Mouse (Mus musculus) CH12.LX (cell line): ENCODE measurements around the gene Kif26a. TPM values are rescaled to one million over a fixed set of nuclear protein-coding genes. Genes with fewer than 3 reads are reported as not detected.

Experiments
- DNase-seq: peaks from one replicate; pipeline ENCODE4 v3.0.0-alpha.2; 2013; ENCODE audit errors: extremely low read depth
- H3K27ac ChIP-seq: 2 replicates; pipeline ENCODE4 v1.5.1; 2012; ENCODE audit warnings: low read depth, mild to moderate bottlenecking, control low read depth, moderate library complexity; ENCODE audit not compliant: insufficient read depth
- H3K27me3 ChIP-seq: replicated peaks from 2 replicates; pipeline ENCODE3; 2012; ENCODE audit warnings: inconsistent platforms
- H3K36me3 ChIP-seq, 2 experiments: replicated peaks in 1 of 2; 2 replicates each; pipeline versions ENCODE3 to v1.6.1; 2012; ENCODE audit warnings: inconsistent platforms in 1 of 2, low read length in 1 of 2, mild to moderate bottlenecking in 1 of 2, mixed read lengths in 1 of 2, moderate library complexity in 1 of 2; ENCODE audit not compliant: control insufficient read depth in 1 of 2, insufficient read depth in 1 of 2
- H3K4me1 ChIP-seq, 2 experiments: 2 replicates each; pipeline ENCODE4 v1.6.1; 2012; ENCODE audit warnings: inconsistent platforms in 1 of 2, moderate library complexity in 1 of 2; ENCODE audit not compliant: insufficient read depth in 2 of 2, control insufficient read depth in 1 of 2
- H3K4me2 ChIP-seq: 2 replicates; pipeline ENCODE4 v1.6.1; 2012; ENCODE audit warnings: low read depth, mild to moderate bottlenecking, control low read depth; ENCODE audit not compliant: poor library complexity, insufficient read depth, severe bottlenecking
- H3K4me3 ChIP-seq, 3 experiments: fragments of 150-350 bp in 1 of 3; sonication (generic) in 1 of 3; replicated peaks in 1 of 3; 2 replicates each; pipeline versions ENCODE3 to v1.5.1; 2011 to 2012; ENCODE audit warnings: low read depth in 2 of 3, low read length in 2 of 3, mild to moderate bottlenecking in 2 of 3, moderate library complexity in 2 of 3, control low read depth in 1 of 3, improper control_type of control experiment in 1 of 3, inconsistent platforms in 1 of 3, mixed read lengths in 1 of 3; ENCODE audit not compliant: poor library complexity in 1 of 3
- H3K79me2 ChIP-seq: replicated peaks from 2 replicates; pipeline ENCODE4 v1.6.1; 2012; ENCODE audit warnings: mild to moderate bottlenecking, moderate library complexity; ENCODE audit not compliant: control insufficient read depth, poor library complexity, insufficient read depth, severe bottlenecking; ENCODE audit errors: extremely low read depth
- H3K9ac ChIP-seq: 2 replicates; pipeline ENCODE4 v1.6.1; 2012; ENCODE audit warnings: low read depth, mild to moderate bottlenecking, control low read depth, moderate library complexity; ENCODE audit not compliant: insufficient read depth
- H3K9me3 ChIP-seq: replicated peaks from 2 replicates; pipeline ENCODE3; 2012; ENCODE audit warnings: low read length, inconsistent platforms, mixed read lengths
- BHLHE40 ChIP-seq: IDR thresholded peaks from 2 replicates; pipeline ENCODE4 v1.6.1; 2011; ENCODE audit warnings: mild to moderate bottlenecking, low read depth, low read length, improper control_type of control experiment
- CTCF ChIP-seq, 2 experiments: IDR thresholded peaks in 1 of 2; conservative IDR thresholded peaks in 1 of 2; 2 replicates each; pipeline ENCODE4 v1.5.1; 2011 to 2012; ENCODE audit warnings: low read depth in 2 of 2, low read length in 2 of 2, improper control_type of control experiment in 1 of 2, inconsistent platforms in 1 of 2, mild to moderate bottlenecking in 1 of 2, moderate library complexity in 1 of 2
- E2F4 ChIP-seq: IDR thresholded peaks from 2 replicates; pipeline ENCODE4 v1.6.1; 2011; ENCODE audit warnings: low read depth, low read length, improper control_type of control experiment; ENCODE audit not compliant: insufficient replicate concordance
- ELF1 ChIP-seq: IDR thresholded peaks from 2 replicates; pipeline ENCODE4 v1.6.1; 2014; ENCODE audit warnings: low read depth, mild to moderate bottlenecking, inconsistent platforms, low read length, improper control_type of control experiment
- EP300 ChIP-seq: IDR thresholded peaks from 2 replicates; pipeline ENCODE4 v1.6.1; 2011; ENCODE audit warnings: low read length, improper control_type of control experiment
- ETS1 ChIP-seq: conservative IDR thresholded peaks from 2 replicates; pipeline ENCODE4 v1.6.1; 2012; ENCODE audit warnings: low read depth, mild to moderate bottlenecking, inconsistent platforms, low read length, improper control_type of control experiment, moderate library complexity
- GABPA ChIP-seq: IDR thresholded peaks from 2 replicates; pipeline ENCODE4 v1.6.1; 2012; ENCODE audit warnings: low read depth, low read length, improper control_type of control experiment, inconsistent platforms; ENCODE audit not compliant: insufficient replicate concordance
- HCFC1 ChIP-seq: IDR thresholded peaks from 2 replicates; pipeline ENCODE4 v1.6.1; 2012; ENCODE audit warnings: low read depth, mild to moderate bottlenecking, inconsistent platforms, low read length, improper control_type of control experiment
- IRF4 ChIP-seq: IDR thresholded peaks from 2 replicates; pipeline ENCODE4 v1.6.1; 2014; ENCODE audit warnings: low read depth, mild to moderate bottlenecking, inconsistent platforms, low read length, improper control_type of control experiment
- JUND ChIP-seq: conservative IDR thresholded peaks from 2 replicates; pipeline ENCODE4 v1.6.1; 2011; ENCODE audit warnings: low read depth, low read length, improper control_type of control experiment
- KAT2A ChIP-seq: IDR thresholded peaks from 2 replicates; pipeline ENCODE4 v1.6.1; 2012; ENCODE audit warnings: low read length, improper control_type of control experiment, inconsistent platforms; ENCODE audit not compliant: insufficient replicate concordance
- MAFK ChIP-seq: IDR thresholded peaks from 2 replicates; pipeline ENCODE4 v1.6.1; 2011; ENCODE audit warnings: low read length, improper control_type of control experiment; ENCODE audit not compliant: insufficient replicate concordance
- MAX ChIP-seq: IDR thresholded peaks from 2 replicates; pipeline ENCODE4 v1.6.1; 2011; ENCODE audit warnings: low read length, improper control_type of control experiment
- MAZ ChIP-seq: IDR thresholded peaks from 2 replicates; pipeline ENCODE4 v1.6.1; 2012; ENCODE audit warnings: low read depth, mild to moderate bottlenecking, inconsistent platforms, low read length, improper control_type of control experiment, moderate library complexity
- MEF2A ChIP-seq: IDR thresholded peaks from 2 replicates; pipeline ENCODE4 v1.6.1; 2014; ENCODE audit warnings: low read depth, mild to moderate bottlenecking, inconsistent platforms, low read length, improper control_type of control experiment, borderline replicate concordance
- MXI1 ChIP-seq: IDR thresholded peaks from 2 replicates; pipeline ENCODE4 v1.6.1; 2011; ENCODE audit warnings: mild to moderate bottlenecking, low read depth, low read length, improper control_type of control experiment
- MYC ChIP-seq: IDR thresholded peaks from 2 replicates; pipeline ENCODE4 v1.6.1; 2011; ENCODE audit warnings: low read depth, mild to moderate bottlenecking, improper control_type of control experiment, low read length
- NELFE ChIP-seq: IDR thresholded peaks from 2 replicates; pipeline ENCODE4 v1.6.1; 2011; ENCODE audit warnings: low read depth, low read length, improper control_type of control experiment
- PAX5 ChIP-seq: IDR thresholded peaks from 2 replicates; pipeline ENCODE4 v1.6.1; 2012; ENCODE audit warnings: low read length, inconsistent platforms, mixed read lengths
- POLR2AphosphoS2 ChIP-seq: IDR thresholded peaks from 2 replicates; pipeline ENCODE4 v1.6.1; 2011; ENCODE audit warnings: low read depth, low read length, improper control_type of control experiment
- RAD21 ChIP-seq: IDR thresholded peaks from 2 replicates; pipeline ENCODE4 v1.6.1; 2011; ENCODE audit warnings: low read depth, mild to moderate bottlenecking, low read length, improper control_type of control experiment, moderate library complexity
- RCOR1 ChIP-seq: conservative IDR thresholded peaks from 2 replicates; pipeline ENCODE4 v1.6.1; 2012; ENCODE audit warnings: low read depth, mild to moderate bottlenecking, inconsistent platforms, low read length, improper control_type of control experiment
- SMC3 ChIP-seq: IDR thresholded peaks from 2 replicates; pipeline ENCODE4 v1.6.1; 2011; ENCODE audit warnings: low read depth, low read length, improper control_type of control experiment
- TCF12 ChIP-seq: IDR thresholded peaks from 2 replicates; pipeline ENCODE4 v1.6.1; 2014; ENCODE audit warnings: low read depth, mild to moderate bottlenecking, inconsistent platforms, low read length, improper control_type of control experiment
- UBTF ChIP-seq: IDR thresholded peaks from 2 replicates; pipeline ENCODE4 v1.6.1; 2012; ENCODE audit warnings: low read depth, mild to moderate bottlenecking, inconsistent platforms, low read length, improper control_type of control experiment, moderate library complexity
- USF1 ChIP-seq: IDR thresholded peaks from 2 replicates; pipeline ENCODE4 v1.6.1; 2014; ENCODE audit warnings: low read depth, mild to moderate bottlenecking, inconsistent platforms, low read length, improper control_type of control experiment
- USF2 ChIP-seq: conservative IDR thresholded peaks from 2 replicates; pipeline ENCODE4 v1.6.1; 2011; ENCODE audit warnings: low read depth, low read length, improper control_type of control experiment
- ZC3H11A ChIP-seq: IDR thresholded peaks from 2 replicates; pipeline ENCODE4 v1.6.1; 2012; ENCODE audit warnings: low read depth, mild to moderate bottlenecking, inconsistent platforms, low read length, improper control_type of control experiment
- ZKSCAN1 ChIP-seq: IDR thresholded peaks from 2 replicates; pipeline ENCODE4 v1.6.1; 2012; ENCODE audit warnings: low read depth, inconsistent platforms, low read length, improper control_type of control experiment, borderline replicate concordance
- dilution Hi-C: fragments of 300-500 bp; cut with MboI; formaldehyde crosslinking; loops from 2 replicates; pipeline ENCODE4 v1.14.3; 2020; ENCODE audit warnings: low sequenced_read_pairs; ENCODE audit not compliant: extremely low pct_unique_long_range_greater_than_20kb, extremely low pct_ligation_motif_present
- in situ Hi-C: fragments of 300-500 bp; cut with MboI; formaldehyde crosslinking; loops from 3 replicates; pipeline ENCODE4 v1.14.3; 2019; ENCODE audit warnings: low sequenced_read_pairs, low pct_ligation_motif_present, low pct_unique_long_range_greater_than_20kb, mixed read lengths
- polyA plus RNA-seq: library from polyadenylated mRNA; unstranded; fragments of >175 nt; gene quantifications from 2 replicates; pipeline ENCODE4 v1.2.1, GENCODE M21; 2012; ENCODE audit warnings: low read depth; ENCODE audit not compliant: insufficient read length
- total RNA-seq, 2 experiments: library from RNA; depleted of rRNA; stranded (reverse); fragments of 300-350 nt in 1 of 2; fragments of >200 nt in 1 of 2; gene quantifications; 2 replicates each; pipeline ENCODE4 v1.2.3; 2012 to 2014

Kif26a gene
- total and polyA plus RNA-seq, 3 experiments, result not detected

DNA sequence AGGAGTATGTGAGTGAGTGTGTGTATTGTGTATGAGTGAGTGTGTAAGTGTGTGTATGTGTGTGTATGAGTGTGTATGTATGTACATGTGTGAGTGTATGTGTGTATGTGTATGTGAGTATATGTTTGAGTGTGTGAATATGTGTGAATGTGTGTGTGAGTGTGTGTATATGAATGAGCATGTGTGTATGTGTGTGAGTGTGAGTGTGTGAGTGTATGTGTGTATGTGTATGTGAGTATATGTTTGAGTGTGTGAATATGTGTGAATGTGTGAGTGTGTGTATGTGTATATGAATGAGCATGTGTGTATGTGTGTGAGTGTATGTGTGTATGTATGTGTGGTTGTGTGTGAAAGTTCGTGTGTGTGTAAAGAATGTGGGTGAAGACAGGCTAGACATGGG lies 80.2 kb downstream of the Kif26a start:
- no peaks in the 10 kb centered on the region for H3K79me2 ChIP-seq

DNA sequence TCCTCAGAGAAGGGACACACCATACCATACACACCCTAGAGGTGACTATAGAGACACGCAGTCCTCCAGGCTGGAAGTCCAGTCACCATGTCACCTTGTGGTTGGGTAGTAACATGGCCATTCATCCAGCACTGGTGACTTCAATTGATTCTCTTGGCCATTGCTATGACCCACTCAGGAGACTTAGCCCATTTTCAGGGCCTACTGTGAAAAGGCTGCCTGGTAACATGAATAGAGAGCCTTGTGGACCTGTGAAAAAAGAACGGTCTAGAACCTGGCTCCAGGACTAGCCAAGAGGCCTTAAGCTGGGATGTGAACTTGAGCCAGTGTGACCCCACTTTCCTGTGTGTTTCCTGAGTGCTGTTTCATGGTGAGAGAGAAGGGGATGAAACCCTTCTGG lies 80.6 kb downstream of the Kif26a start:
- in situ Hi-C loops, result no loop called here
- H3K9me3 ChIP-seq, result no peaks in the 10 kb centered on the region

More for the DNA sequence above, 80.2 kb downstream of the Kif26a start:
- no peak for DNase-seq
- Histone ChIP-seq H3K36me3 (no peaks in the 10 kb centered on the region), H3K9ac (no peak overlapping the region), H3K27me3 (peaks cover 80% of the 10 kb centered on the region), H3K4me2 (no peak overlapping the region), H3K9me3 (no peaks in the 10 kb centered on the region), H3K4me3 (no peak overlapping the region), H3K4me1 (no peaks in the 10 kb centered on the region), H3K27ac (no peak overlapping the region)
- dilution Hi-C loops (no loop called here), in situ Hi-C loops (no loop called here)
- TF ChIP-seq ZC3H11A (no peak), POLR2AphosphoS2 (no peak), MAFK (no peak), RCOR1 (no peak), E2F4 (no peak), EP300 (no peak), MEF2A (no peak), JUND (no peak), BHLHE40 (no peak), PAX5 (no peak), CTCF (conservative IDR thresholded peaks at IDR 0.05 in 1 of 2, IDR thresholded peaks at IDR 0.05 in 1 of 2; ENCODE audit: low read depth in 2 of 2, low read length in 2 of 2) (no peak), ZKSCAN1 (no peak), MAZ (no peak), IRF4 (no peak), GABPA (no peak), MAX (no peak), USF2 (no peak)

More for the DNA sequence above, 80.6 kb downstream of the Kif26a start:
- dilution Hi-C loops, result no loop called here
- no peak for DNase-seq
- Histone ChIP-seq H3K27ac (no peak overlapping the region), H3K4me1 (no peaks in the 10 kb centered on the region), H3K27me3 (peaks cover 80% of the 10 kb centered on the region), H3K36me3 (no peaks in the 10 kb centered on the region), H3K9ac (no peak overlapping the region), H3K79me2 (no peaks in the 10 kb centered on the region), H3K4me2 (no peak overlapping the region), H3K4me3 (no peak overlapping the region)
- TF ChIP-seq ZKSCAN1 (no peak), MXI1 (no peak), MAFK (no peak), UBTF (no peak), KAT2A (no peak), NELFE (no peak), BHLHE40 (no peak), TCF12 (no peak), E2F4 (no peak), USF2 (no peak), PAX5 (no peak), RAD21 (no peak), SMC3 (no peak), USF1 (no peak), MYC (no peak), ETS1 (no peak), ELF1 (no peak), HCFC1 (no peak)
